8 mouse cellular contexts compared by ENCODE assay signal in the genomic region with DNA sequence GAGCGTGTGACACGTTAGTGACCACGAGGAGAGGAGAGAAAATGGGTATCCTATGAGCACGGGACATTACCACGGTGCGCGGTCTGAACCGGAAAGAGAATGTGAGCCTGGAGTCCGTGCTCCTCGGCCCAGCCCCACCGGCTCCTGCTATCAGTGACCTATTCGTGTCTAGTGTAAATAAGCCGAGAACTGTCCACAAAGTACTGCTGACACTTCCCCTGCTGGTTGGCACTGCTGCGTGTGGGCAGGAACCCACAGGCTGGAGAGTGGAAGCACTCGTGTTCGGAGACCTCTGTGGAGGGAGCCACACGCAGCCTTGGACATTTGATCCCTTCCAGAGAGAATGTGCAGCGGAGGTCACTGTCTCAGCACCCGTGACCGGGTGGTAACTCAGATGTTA. TPM values are rescaled to one million over a fixed set of nuclear protein-coding genes. Genes with fewer than 3 reads are reported as not detected.
DNase-seq lines count a peak whose midpoint lies in the region; ATAC-seq and TF ChIP-seq lines count a peak whose summit lies in the region.

A gene (plus strand): TSS at position 390 of the 400 bp plus-strand sequence.

- no peak within 1 kb of the TSS for H3K9ac ChIP-seq in forebrain, postnatal 0 days
- H3K9ac ChIP-seq in intestine, embryonic 15.5 days, result no peak within 1 kb of the TSS
- peak within 1 kb of the TSS; percentile 19; the same call in 1 of the 2 replicates for H3K9ac ChIP-seq in liver, embryonic 16.5 days (ENCODE audit: low read depth, low read length)

- no peaks in the 10 kb centered on the region for H3K27me3 ChIP-seq in forebrain, postnatal 0 days (ENCODE audit: insufficient read depth, low read length)
- H3K27me3 ChIP-seq in intestine, embryonic 15.5 days (replicated peaks), result no peaks in the 10 kb centered on the region
- H3K27me3 ChIP-seq in liver, embryonic 16.5 days (ENCODE audit: control insufficient read depth, insufficient read depth, low read depth, low read length), result no peaks in the 10 kb centered on the region

- no peak for ATAC-seq in forebrain, postnatal 0 days
- peak; percentile 58; the same call in 1 of the 2 replicates for ATAC-seq in intestine, embryonic 15.5 days
- peak; percentile 83 for ATAC-seq in liver, embryonic 16.5 days (ENCODE audit: low read depth)

- no peaks in the 10 kb centered on the region for H3K36me3 ChIP-seq in forebrain, postnatal 0 days (ENCODE audit: insufficient read depth)
- H3K36me3 ChIP-seq in intestine, embryonic 15.5 days, result no peaks in the 10 kb centered on the region
- no peaks in the 10 kb centered on the region for H3K36me3 ChIP-seq in liver, embryonic 16.5 days (ENCODE audit: control insufficient read depth, insufficient read depth)

- 89% methylated on average over 20 of the region's 20 CpGs for WGBS in forebrain, postnatal 0 days
- WGBS in intestine, embryonic 15.5 days, result 49% methylated on average over 20 of the region's 20 CpGs
- 55% methylated on average over 20 of the region's 20 CpGs for WGBS in liver, embryonic 16.5 days (ENCODE audit: insufficient replicate concordance)

- no peak within 1 kb of the TSS for H3K4me3 ChIP-seq in forebrain, postnatal 0 days (ENCODE audit: low read depth, low read length)
- no peak within 1 kb of the TSS for H3K4me3 ChIP-seq in intestine, embryonic 15.5 days (replicated peaks)
- peak within 1 kb of the TSS; percentile 45 for H3K4me3 ChIP-seq in liver, embryonic 16.5 days (ENCODE audit: low read depth, low read length)

- TF ChIP-seq CTCF in forebrain, postnatal 0 days (IDR thresholded peaks at IDR 0.05; ENCODE audit: low read depth), result no peak

- no peak for DNase-seq in left cerebral cortex, postnatal 14 days (ENCODE audit: low spot score in 2 of 2)
- DNase-seq in left cerebral cortex, adult 11 months (ENCODE audit: low spot score), result no peak
- DNase-seq in forebrain, postnatal 0 days, result no peak
- DNase-seq in cerebellum, adult 11 months, result no peak
- DNase-seq in cerebellum, adult 8-10 months, result no peak
- DNase-seq in frontal cortex, adult 2 months (ENCODE audit: extremely low spot score in 1 of 2, low spot score in 1 of 2), result no peak

- no peaks in the 10 kb centered on the region for H3K4me1 ChIP-seq in forebrain, postnatal 0 days (ENCODE audit: insufficient read depth)
- 0 out of 2 replicates have a peak, but pooled peaks cover 2% of the 10 kb centered on the region for H3K4me1 ChIP-seq in intestine, embryonic 15.5 days (replicated peaks)
- H3K4me1 ChIP-seq in liver, embryonic 16.5 days (ENCODE audit: control insufficient read depth, low read depth, low read length), result no peaks in the 10 kb centered on the region

- H3K9me3 ChIP-seq in forebrain, postnatal 0 days (ENCODE audit: low read length), result no peaks in the 10 kb centered on the region
- no peaks in the 10 kb centered on the region for H3K9me3 ChIP-seq in intestine, embryonic 15.5 days
- no peaks in the 10 kb centered on the region for H3K9me3 ChIP-seq in liver, embryonic 16.5 days (replicated peaks; ENCODE audit: control insufficient read depth, low read length)

- no peak within 1 kb of the TSS for H3K4me2 ChIP-seq in forebrain, postnatal 0 days (ENCODE audit: low read depth)
- peak within 1 kb of the TSS; percentile 12; the same call in 1 of the 2 replicates for H3K4me2 ChIP-seq in intestine, embryonic 15.5 days (replicated peaks)
- H3K4me2 ChIP-seq in liver, embryonic 16.5 days (ENCODE audit: low read depth, low read length), result peak within 1 kb of the TSS; percentile 32

- intact Hi-C loops in left cerebral cortex, postnatal 14 days (cut with DNase I), result no loop called here

- no peak within 1 kb of the TSS for H3K27ac ChIP-seq in forebrain, postnatal 0 days (ENCODE audit: low read depth, low read length)
- H3K27ac ChIP-seq in intestine, embryonic 15.5 days, result no peak within 1 kb of the TSS
- H3K27ac ChIP-seq in liver, embryonic 16.5 days (ENCODE audit: low read length), result no peak within 1 kb of the TSS; the same call in none of the 2 replicates

RNA-seq across cellular contexts. Expression of the gene that starts here (rescaled TPM):
- total RNA-seq in left cerebral cortex, postnatal 14 days (2021), result 10 to 100 TPM; 10.0 to 11.4 TPM
- 11.2 and 16.9 TPM in 2 replicates for total RNA-seq in forebrain, postnatal 0 days (2014; rRNA removed)
- 9.2 and 12.1 TPM in 2 replicates for polyA plus RNA-seq in forebrain, postnatal 0 days (2015; fragmentation: Nextera tagmentation; extraction: Ambion mirVana)
- polyA plus RNA-seq in intestine, embryonic 15.5 days (2015; fragmentation: Nextera tagmentation; extraction: Ambion mirVana), result 19.6 and 20.8 TPM in 2 replicates
- 15.7 and 19.6 TPM in 2 replicates for polyA plus RNA-seq in liver, embryonic 16.5 days (2015; fragmentation: Nextera tagmentation; extraction: Ambion mirVana)
- polyA plus RNA-seq in frontal cortex, adult 2 months (2012; rRNA removed), result 4.0 and 4.1 TPM in 2 replicates
